Mouse (Mus musculus) bone marrow, adult 2 months (tissue): ENCODE results near the gene Atp11b. TPM values are rescaled to one million over a fixed set of nuclear protein-coding genes. Genes with fewer than 3 reads are reported as not detected.

Experiments
- H3K27ac ChIP-seq: fragments of 200-500 bp; 2 replicates; pipeline ENCODE4 v1.5.1; 2012; ENCODE audit warnings: low read depth, mild to moderate bottlenecking, control low read depth, inconsistent platforms, low read length; ENCODE audit not compliant: control insufficient read depth, poor library complexity, insufficient read depth
- H3K4me1 ChIP-seq: fragments of 200-500 bp; 2 replicates; pipeline ENCODE4 v1.6.1; 2011; ENCODE audit warnings: low read length; ENCODE audit not compliant: control insufficient read depth, insufficient read depth
- H3K4me3 ChIP-seq: fragments of 200-500 bp; replicated peaks from 2 replicates; pipeline ENCODE3; 2011; ENCODE audit warnings: mild to moderate bottlenecking, low read depth, low read length, control low read depth; ENCODE audit not compliant: control insufficient read depth
- CTCF ChIP-seq: fragments of 200-500 bp; IDR thresholded peaks from 2 replicates; pipeline ENCODE4 v1.5.1; 2011; ENCODE audit warnings: low read length, control low read depth; ENCODE audit not compliant: control insufficient read depth, insufficient read depth
- POLR2A ChIP-seq: fragments of 200-500 bp; IDR thresholded peaks from 2 replicates; pipeline ENCODE4 v1.6.1; 2011; ENCODE audit warnings: low read depth, mild to moderate bottlenecking, control low read depth, low read length, borderline replicate concordance; ENCODE audit not compliant: control insufficient read depth
- WGBS: fragments of 180-500 bp; shearing (Covaris S2); methylation state at CpG from one replicate; pipeline ENCODE4 v1.1.7; 2018; 5-methylcytosine and 5-hydroxymethylcytosine counted together
- polyA plus RNA-seq: library from polyadenylated mRNA; stranded (reverse); fragments of >200 nt; gene quantifications from 2 replicates; pipeline ENCODE4 v1.2.4, GENCODE M21; 2011; ENCODE audit warnings: low replicate concordance; ENCODE audit not compliant: missing spikeins, insufficient read depth, insufficient read length

Gene Atp11b
- polyA plus RNA-seq, result 10.3 and 15.9 TPM in 2 replicates

DNA sequence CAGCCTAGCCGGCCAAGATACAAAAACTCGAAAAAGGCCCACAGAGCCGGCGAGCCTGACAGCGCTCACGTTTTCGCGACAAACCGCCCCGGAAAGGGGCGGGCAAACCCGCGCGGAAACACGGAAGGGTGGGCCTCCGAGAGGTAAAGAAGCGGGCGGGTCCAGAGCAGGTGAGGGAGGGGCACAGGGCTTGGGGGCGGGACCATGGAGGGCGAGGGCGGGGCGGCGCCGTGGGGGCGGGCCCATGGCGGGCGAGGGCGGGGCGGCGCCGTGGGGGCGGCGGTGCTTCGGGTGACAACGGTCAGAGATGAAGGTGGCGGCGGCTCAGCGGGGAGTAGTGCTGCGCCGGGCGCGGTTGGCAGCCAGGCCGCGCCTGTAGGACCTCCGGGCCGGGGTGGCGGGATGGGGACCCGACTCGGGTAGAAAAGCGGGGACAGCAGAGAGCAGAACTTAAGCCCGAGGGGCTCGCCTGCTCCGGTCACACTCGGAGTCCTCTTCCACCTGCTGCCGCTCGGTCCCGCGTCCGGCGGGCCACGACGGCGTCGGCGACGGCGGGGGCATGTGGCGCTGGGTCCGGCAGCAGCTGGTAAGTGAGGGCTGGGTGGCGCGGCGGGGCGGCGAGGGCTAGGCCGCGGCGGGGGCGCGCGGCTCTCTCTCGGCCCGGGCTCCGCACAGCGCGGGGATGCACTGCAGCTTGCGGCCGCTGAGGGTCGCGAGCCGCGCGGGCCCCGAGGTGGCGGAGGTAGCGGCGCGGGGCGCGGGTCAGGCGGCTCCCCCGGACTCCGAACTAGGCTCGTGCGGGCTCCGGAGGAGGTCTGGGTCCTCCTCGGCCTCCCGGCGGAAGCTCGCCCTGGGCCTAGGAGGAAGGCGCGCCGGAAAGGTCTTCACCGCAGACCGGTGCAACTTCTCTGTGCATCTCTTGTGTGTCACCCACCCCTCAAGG lies at the start of gene Atp11b:
Gene Atp11b, plus strand, starts transcription at position 282 of the 943 bp plus-strand sequence.
- TF ChIP-seq POLR2A (peak; percentile 91), CTCF (no peak)
- under 1% methylated on average over 95 of the region's 114 CpGs for WGBS
- peak within 1 kb of the TSS; percentile 74 for H3K4me3 ChIP-seq
- peaks cover 3% of the 10 kb centered on the region for H3K4me1 ChIP-seq
- peak within 1 kb of the TSS; percentile 99 for H3K27ac ChIP-seq

DNA sequence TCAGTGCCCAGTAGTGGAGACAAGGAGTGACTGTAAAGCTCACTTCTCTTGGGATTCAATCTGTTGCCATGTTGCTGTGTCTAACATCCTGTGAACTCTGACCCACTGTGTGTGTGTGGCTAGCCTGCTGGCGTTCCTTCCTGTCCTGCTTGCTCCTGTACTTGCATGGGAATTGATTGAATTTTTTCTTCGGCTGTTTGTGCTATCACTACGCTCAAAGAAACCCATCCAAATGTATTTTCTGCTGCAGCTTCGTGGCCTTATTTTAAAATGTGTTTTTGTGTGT lies 49.6 kb upstream of the Atp11b start:
- H3K27ac ChIP-seq, result no peak overlapping the region
- no peak overlapping the region for H3K4me3 ChIP-seq
- TF ChIP-seq CTCF (no peak), POLR2A (no peak)
- 83% methylated on average over 4 of the region's 4 CpGs for WGBS
- H3K4me1 ChIP-seq, result no peaks in the 10 kb centered on the region

DNA sequence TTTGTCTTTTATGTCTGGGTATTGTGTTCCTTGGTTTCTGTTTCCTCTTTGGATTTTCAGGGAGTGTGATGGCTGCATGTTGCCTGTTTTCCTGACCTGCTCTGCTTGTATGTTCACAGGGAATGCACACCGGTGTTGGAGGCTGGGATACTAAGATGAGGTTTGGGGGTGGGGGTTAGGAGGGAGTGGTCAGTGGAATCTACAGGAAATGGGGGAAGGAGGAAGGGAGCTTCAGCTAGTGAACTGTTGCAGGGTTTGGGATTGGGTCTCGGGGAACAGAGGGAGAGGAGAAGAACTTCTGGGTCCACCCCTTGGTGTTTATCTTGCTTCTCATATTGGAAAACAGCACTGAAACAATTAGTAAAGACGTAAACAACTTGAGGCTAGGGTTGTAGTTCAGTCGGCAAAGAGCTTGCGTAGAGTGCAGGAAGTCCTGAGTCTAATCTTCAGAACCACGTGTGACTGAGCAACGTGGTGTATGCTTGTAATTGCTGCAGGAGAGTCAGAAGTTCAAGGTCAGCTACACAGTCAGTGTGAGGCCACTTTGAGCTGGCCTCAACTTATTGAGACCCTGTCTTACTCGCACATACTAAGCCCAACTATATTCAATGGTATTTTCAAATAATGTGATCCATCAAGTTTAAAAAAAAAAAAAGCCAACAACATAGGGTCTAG lies 34.2 kb upstream of the Atp11b start:
- peaks cover 3% of the 10 kb centered on the region for H3K4me1 ChIP-seq
- no peak overlapping the region for H3K27ac ChIP-seq
- WGBS, result 57% methylated on average over 8 of the region's 8 CpGs
- no peak for TF ChIP-seq CTCF
- no peak for TF ChIP-seq POLR2A
- no peak overlapping the region for H3K4me3 ChIP-seq

GRCm38 (mm10) chr3:35720801-35721200 lies 33.1 kb upstream of the Atp11b start:
- H3K27ac ChIP-seq, result peak overlapping the region; percentile 67; the same call in 1 of the 2 replicates
- WGBS, result 8% methylated on average over 3 of the region's 3 CpGs
- peaks cover 3% of the 10 kb centered on the region for H3K4me1 ChIP-seq
- no peak overlapping the region for H3K4me3 ChIP-seq
- TF ChIP-seq CTCF (no peak), POLR2A (no peak)

DNA sequence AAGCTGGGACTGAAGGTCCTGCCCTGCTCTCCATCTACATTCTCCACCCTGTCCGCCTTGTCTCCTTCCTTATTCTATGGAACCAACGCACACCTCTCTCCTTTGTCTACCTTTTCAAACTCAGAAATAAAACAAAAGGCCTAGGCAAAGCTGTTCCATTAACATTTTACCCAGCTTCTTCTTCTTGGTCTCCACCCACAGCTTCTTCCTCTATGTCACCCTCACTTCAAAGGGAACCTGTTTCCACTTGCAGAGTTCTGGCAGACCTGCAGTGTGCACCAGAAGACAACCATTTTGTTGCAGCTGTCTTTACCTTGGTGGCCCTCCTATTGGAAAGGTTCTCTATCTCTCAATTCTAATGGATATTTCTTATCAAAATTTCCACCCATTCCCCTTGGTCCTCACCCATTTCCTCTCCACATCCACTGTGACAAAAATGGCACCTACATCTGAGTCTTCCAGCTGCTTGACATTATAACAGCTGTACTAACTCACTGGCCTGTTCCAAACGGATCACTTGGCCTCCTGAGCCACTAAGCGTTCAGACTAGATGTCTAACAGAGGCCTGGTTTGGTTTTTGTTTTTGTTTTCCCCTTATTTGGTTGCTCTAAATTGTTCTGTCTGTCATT lies 32.0 kb upstream of the Atp11b start:
- peaks cover 3% of the 10 kb centered on the region for H3K4me1 ChIP-seq
- TF ChIP-seq CTCF, result no peak
- TF ChIP-seq POLR2A, result no peak
- peak overlapping the region; percentile 64 for H3K27ac ChIP-seq
- WGBS, result 74% methylated on average over 4 of the region's 4 CpGs
- H3K4me3 ChIP-seq, result no peak overlapping the region

DNA sequence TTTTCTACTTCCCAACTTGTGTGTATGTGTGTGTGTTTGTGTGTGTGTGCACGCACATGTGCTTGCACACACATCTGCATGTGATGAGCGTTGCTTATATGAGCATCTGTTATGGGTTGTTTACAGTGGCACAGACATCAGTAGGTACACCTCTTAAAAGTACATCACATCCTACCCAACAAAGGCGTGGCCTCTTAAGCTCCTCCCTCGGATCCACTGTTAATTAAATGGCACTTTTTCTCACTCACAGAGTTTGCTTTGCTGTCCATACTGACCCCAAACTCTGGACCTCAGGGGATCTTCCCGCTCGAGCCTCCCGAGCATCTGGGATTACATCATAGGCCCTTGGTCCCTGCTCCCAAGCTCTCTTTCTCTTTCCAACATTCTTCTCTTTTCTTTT lies 31.1 kb upstream of the Atp11b start:
- no peak for TF ChIP-seq CTCF
- TF ChIP-seq POLR2A, result no peak
- Histone ChIP-seq H3K27ac (no peak overlapping the region), H3K4me1 (peaks cover 3% of the 10 kb centered on the region), H3K4me3 (no peak overlapping the region)
- WGBS, result 79% methylated on average over 7 of the region's 7 CpGs

- peaks cover 3% of the 10 kb centered on the region for H3K4me1 ChIP-seq
- WGBS, result 62% methylated on average over 9 of the region's 9 CpGs
- no peak overlapping the region for H3K4me3 ChIP-seq
- TF ChIP-seq CTCF (no peak), POLR2A (no peak)
- no peak overlapping the region for H3K27ac ChIP-seq
These were observed 30.2 kb upstream of the Atp11b start for GRCm38 (mm10) chr3:35723586-35724322.
